Mouse (Mus musculus): ENCODE results near the gene Armc5. TPM values are rescaled to one million over a fixed set of nuclear protein-coding genes. Genes with fewer than 3 reads are reported as not detected.

Armc5 gene
- 12.8 and 13.1 TPM in 2 replicates for polyA plus RNA-seq (2015; fragmentation: Nextera tagmentation; extraction: Ambion mirVana)

GRCm38 (mm10) chr7:128236856-128237592 lies at the start of gene Armc5:
TSS of gene Armc5 (plus strand) at chr7:128237342.
- Histone ChIP-seq H3K4me2 (peak within 1 kb of the TSS; percentile 86), H3K27ac (replicated peaks) (peak within 1 kb of the TSS; percentile 98), H3K27me3 (replicated peaks) (no peaks in the 10 kb centered on the region), H3K9me3 (no peaks in the 10 kb centered on the region), H3K4me1 (peaks cover 31% of the 10 kb centered on the region), H3K36me3 (peaks cover 38% of the 10 kb centered on the region), H3K4me3 (peak within 1 kb of the TSS; percentile 83), H3K9ac (peak within 1 kb of the TSS; percentile 89)
- WGBS = 25% methylated on average over 37 of the region's 37 CpGs
- no peak for ATAC-seq (ENCODE audit: extremely low read depth, insufficient number of reproducible peaks, low FRiP score, low TSS enrichment)

GRCm38 (mm10) chr7:128201607-128202006 lies 35.5 kb upstream of the Armc5 start:
- Histone ChIP-seq H3K4me1 (peaks cover 10% of the 10 kb centered on the region; the same call in 1 of the 2 replicates), H3K27me3 (replicated peaks) (no peaks in the 10 kb centered on the region), H3K4me2 (no peak overlapping the region), H3K36me3 (0 out of 2 replicates have a peak, but pooled peaks cover 6% of the 10 kb centered on the region), H3K9me3 (no peaks in the 10 kb centered on the region), H3K9ac (no peak overlapping the region), H3K27ac (replicated peaks) (no peak overlapping the region), H3K4me3 (no peak overlapping the region)
- ATAC-seq (ENCODE audit: extremely low read depth, insufficient number of reproducible peaks, low FRiP score, low TSS enrichment) = no peak
- 85% methylated on average over 9 of the region's 9 CpGs for WGBS

- 72% methylated on average over 9 of the region's 9 CpGs for WGBS
- Histone ChIP-seq H3K9ac (no peak overlapping the region), H3K4me3 (no peak overlapping the region), H3K27ac (replicated peaks) (no peak overlapping the region), H3K9me3 (no peaks in the 10 kb centered on the region), H3K27me3 (replicated peaks) (no peaks in the 10 kb centered on the region), H3K4me2 (no peak overlapping the region), H3K36me3 (0 out of 2 replicates have a peak, but pooled peaks cover 6% of the 10 kb centered on the region), H3K4me1 (peaks cover 11% of the 10 kb centered on the region; the same call in 1 of the 2 replicates)
- ATAC-seq (ENCODE audit: extremely low read depth, insufficient number of reproducible peaks, low FRiP score, low TSS enrichment) = no peak
These were observed 34.1 kb upstream of the Armc5 start for GRCm38 (mm10) chr7:128203071-128203470.

- H3K4me2 ChIP-seq = no peak overlapping the region
- no peak overlapping the region for H3K9ac ChIP-seq
- H3K27me3 ChIP-seq (replicated peaks) = no peaks in the 10 kb centered on the region
- 0 out of 2 replicates have a peak, but pooled peaks cover 6% of the 10 kb centered on the region for H3K36me3 ChIP-seq
- 87% methylated on average over 8 of the region's 8 CpGs for WGBS
- no peaks in the 10 kb centered on the region for H3K9me3 ChIP-seq
- no peak overlapping the region for H3K27ac ChIP-seq (replicated peaks)
- H3K4me3 ChIP-seq = no peak overlapping the region
- ATAC-seq (ENCODE audit: extremely low read depth, insufficient number of reproducible peaks, low FRiP score, low TSS enrichment) = no peak
- peaks cover 11% of the 10 kb centered on the region; the same call in 1 of the 2 replicates for H3K4me1 ChIP-seq
These were observed 33.0 kb upstream of the Armc5 start for GRCm38 (mm10) chr7:128204179-128204578.

GRCm38 (mm10) chr7:128205695-128206094 lies 31.4 kb upstream of the Armc5 start:
- Histone ChIP-seq H3K4me2 (peak overlapping the region; percentile 64), H3K9ac (peak overlapping the region; percentile 79), H3K4me1 (peaks cover 11% of the 10 kb centered on the region; the same call in 1 of the 2 replicates), H3K27me3 (replicated peaks) (no peaks in the 10 kb centered on the region), H3K4me3 (peak overlapping the region; percentile 57), H3K36me3 (0 out of 2 replicates have a peak, but pooled peaks cover 6% of the 10 kb centered on the region), H3K27ac (replicated peaks) (peak overlapping the region; percentile 88), H3K9me3 (no peaks in the 10 kb centered on the region)
- 58% methylated on average over 18 of the region's 18 CpGs for WGBS
- ATAC-seq (ENCODE audit: extremely low read depth, insufficient number of reproducible peaks, low FRiP score, low TSS enrichment) = no peak

- Histone ChIP-seq H3K4me3 (peak within 1 kb of the TSS; percentile 57), H3K27ac (replicated peaks) (peak within 1 kb of the TSS; percentile 88), H3K9ac (peak within 1 kb of the TSS; percentile 79), H3K9me3 (no peaks in the 10 kb centered on the region), H3K27me3 (replicated peaks) (no peaks in the 10 kb centered on the region), H3K4me1 (peaks cover 11% of the 10 kb centered on the region; the same call in 1 of the 2 replicates), H3K4me2 (peak within 1 kb of the TSS; percentile 64), H3K36me3 (0 out of 2 replicates have a peak, but pooled peaks cover 6% of the 10 kb centered on the region)
- 25% methylated on average over 6 of the region's 6 CpGs for WGBS
- no peak for ATAC-seq (ENCODE audit: extremely low read depth, insufficient number of reproducible peaks, low FRiP score, low TSS enrichment)
These were observed 31.0 kb upstream of the Armc5 start, which contains the start of gene Cox6a2 for GRCm38 (mm10) chr7:128206152-128206551. TSS of gene Cox6a2 (minus strand) at chr7:128206387.

- no peaks in the 10 kb centered on the region for H3K9me3 ChIP-seq
- H3K4me2 ChIP-seq = no peak overlapping the region
- ATAC-seq (ENCODE audit: extremely low read depth, insufficient number of reproducible peaks, low FRiP score, low TSS enrichment) = no peak
- peaks cover 11% of the 10 kb centered on the region; the same call in 1 of the 2 replicates for H3K4me1 ChIP-seq
- H3K27me3 ChIP-seq (replicated peaks) = no peaks in the 10 kb centered on the region
- no peak overlapping the region for H3K9ac ChIP-seq
- WGBS = 6% methylated on average over 4 of the region's 4 CpGs
- 0 out of 2 replicates have a peak, but pooled peaks cover 6% of the 10 kb centered on the region for H3K36me3 ChIP-seq
- no peak overlapping the region for H3K4me3 ChIP-seq
- no peak overlapping the region for H3K27ac ChIP-seq (replicated peaks)
These were observed 29.0 kb upstream of the Armc5 start for GRCm38 (mm10) chr7:128208187-128208586.

GRCm38 (mm10) chr7:128209826-128210225 lies 27.3 kb upstream of the Armc5 start:
- Histone ChIP-seq H3K27ac (replicated peaks) (no peak overlapping the region), H3K4me2 (no peak overlapping the region), H3K27me3 (replicated peaks) (no peaks in the 10 kb centered on the region), H3K36me3 (no peaks in the 10 kb centered on the region), H3K4me1 (peaks cover 7% of the 10 kb centered on the region; the same call in 1 of the 2 replicates), H3K9ac (no peak overlapping the region), H3K9me3 (no peaks in the 10 kb centered on the region), H3K4me3 (no peak overlapping the region)
- ATAC-seq (ENCODE audit: extremely low read depth, insufficient number of reproducible peaks, low FRiP score, low TSS enrichment) = no peak
- 55% methylated on average over 3 of the region's 3 CpGs for WGBS

- no peak overlapping the region for H3K9ac ChIP-seq
- H3K4me2 ChIP-seq = no peak overlapping the region
- no peaks in the 10 kb centered on the region for H3K9me3 ChIP-seq
- H3K27ac ChIP-seq (replicated peaks) = no peak overlapping the region
- H3K36me3 ChIP-seq = no peaks in the 10 kb centered on the region
- ATAC-seq (ENCODE audit: extremely low read depth, insufficient number of reproducible peaks, low FRiP score, low TSS enrichment) = no peak
- no peaks in the 10 kb centered on the region for H3K4me1 ChIP-seq
- 55% methylated on average over 4 of the region's 4 CpGs for WGBS
- no peak overlapping the region for H3K4me3 ChIP-seq
- no peaks in the 10 kb centered on the region for H3K27me3 ChIP-seq (replicated peaks)
These were observed 17.2 kb upstream of the Armc5 start for GRCm38 (mm10) chr7:128219952-128220351.

GRCm38 (mm10) chr7:128220936-128221335 lies 16.2 kb upstream of the Armc5 start:
- no peak overlapping the region for H3K27ac ChIP-seq (replicated peaks)
- H3K27me3 ChIP-seq (replicated peaks) = no peaks in the 10 kb centered on the region
- H3K9ac ChIP-seq = no peak overlapping the region
- no peak overlapping the region for H3K4me3 ChIP-seq
- no peak overlapping the region for H3K4me2 ChIP-seq
- H3K9me3 ChIP-seq = no peaks in the 10 kb centered on the region
- 83% methylated on average over 3 of the region's 3 CpGs for WGBS
- ATAC-seq (ENCODE audit: extremely low read depth, insufficient number of reproducible peaks, low FRiP score, low TSS enrichment) = no peak
- H3K36me3 ChIP-seq = no peaks in the 10 kb centered on the region
- no peaks in the 10 kb centered on the region for H3K4me1 ChIP-seq

- H3K9ac ChIP-seq = no peak overlapping the region
- H3K36me3 ChIP-seq = peaks cover 13% of the 10 kb centered on the region
- no peak overlapping the region for H3K4me2 ChIP-seq
- peaks cover 3% of the 10 kb centered on the region for H3K27me3 ChIP-seq (replicated peaks)
- H3K9me3 ChIP-seq = no peaks in the 10 kb centered on the region
- peaks cover 5% of the 10 kb centered on the region for H3K4me1 ChIP-seq
- no peak overlapping the region for H3K4me3 ChIP-seq
- no peak overlapping the region for H3K27ac ChIP-seq (replicated peaks)
- ATAC-seq (ENCODE audit: extremely low read depth, insufficient number of reproducible peaks, low FRiP score, low TSS enrichment) = no peak
- 33% methylated on average over 8 of the region's 8 CpGs for whole genome bisulfite sequencing
These were observed 5.4 kb upstream of the Armc5 start for GRCm38 (mm10) chr7:128231741-128232140.
